Mouse (Mus musculus): ENCODE data around the gene Tet2. TPM values are rescaled to one million over a fixed set of nuclear protein-coding genes. Genes with fewer than 3 reads are reported as not detected.

Gene Tet2
- total RNA-seq, 1 experiment from 2014 or later: 48.2 TPM

- no peak for DNase-seq
These were observed 27.5 kb downstream of the Tet2 start for GRCm38 (mm10) chr3:133517406-133517805.

- DNase-seq: peak; percentile 88
These were observed 28.8 kb downstream of the Tet2 start for GRCm38 (mm10) chr3:133516137-133516536.

GRCm38 (mm10) chr3:133515204-133515969 is 29.6 kb downstream of the Tet2 start:
- DNase-seq: no peak

GRCm38 (mm10) chr3:133514290-133514689 is 30.6 kb downstream of the Tet2 start:
- DNase-seq: no peak

- DNase-seq: peak; percentile 18
These were observed 31.5 kb downstream of the Tet2 start for GRCm38 (mm10) chr3:133513475-133513874.

GRCm38 (mm10) chr3:133510368-133510767 is 34.6 kb downstream of the Tet2 start:
- no peak for DNase-seq

- DNase-seq: no peak
These were observed 35.1 kb downstream of the Tet2 start for GRCm38 (mm10) chr3:133509796-133510195.

GRCm38 (mm10) chr3:133508881-133509280 is 36.1 kb downstream of the Tet2 start:
- no peak for DNase-seq

GRCm38 (mm10) chr3:133506289-133506954 is 38.5 kb downstream of the Tet2 start:
- DNase-seq: no peak

GRCm38 (mm10) chr3:133496953-133497352 is 48.0 kb downstream of the Tet2 start:
- no peak for DNase-seq

GRCm38 (mm10) chr3:133491370-133491769 is 53.6 kb downstream of the Tet2 start:
- DNase-seq: no peak

GRCm38 (mm10) chr3:133488022-133488725 is 56.8 kb downstream of the Tet2 start:
- DNase-seq: no peak

GRCm38 (mm10) chr3:133482887-133483286 is 62.1 kb downstream of the Tet2 start:
- DNase-seq: no peak

GRCm38 (mm10) chr3:133478987-133479386 is 66.0 kb downstream of the Tet2 start:
- no peak for DNase-seq

- DNase-seq: no peak
These were observed 71.2 kb downstream of the Tet2 start for GRCm38 (mm10) chr3:133473781-133474180.

GRCm38 (mm10) chr3:133471101-133471500 is 73.8 kb downstream of the Tet2 start:
- no peak for DNase-seq

GRCm38 (mm10) chr3:133468883-133469282 is 76.1 kb downstream of the Tet2 start:
- DNase-seq: no peak

GRCm38 (mm10) chr3:133463233-133463632 is 81.7 kb downstream of the Tet2 start:
- no peak for DNase-seq

- DNase-seq: no peak
These were observed 82.5 kb downstream of the Tet2 start for GRCm38 (mm10) chr3:133462485-133462884.

- DNase-seq: no peak
These were observed 82.9 kb downstream of the Tet2 start for GRCm38 (mm10) chr3:133462059-133462458.

- no peak for DNase-seq
These were observed 85.8 kb downstream of the Tet2 start for GRCm38 (mm10) chr3:133459174-133459573.

- DNase-seq: no peak
These were observed 91.0 kb downstream of the Tet2 start for GRCm38 (mm10) chr3:133453896-133454295.

- DNase-seq: no peak
These were observed 108.0 kb downstream of the Tet2 start for GRCm38 (mm10) chr3:133436919-133437320.
